Mouse (Mus musculus): ENCODE data around the gene Tldc2. TPM values are rescaled to one million over a fixed set of nuclear protein-coding genes. Genes with fewer than 3 reads are reported as not detected.

Tldc2 gene
- total and polyA plus RNA-seq, 3 experiments, result not detected

DNA sequence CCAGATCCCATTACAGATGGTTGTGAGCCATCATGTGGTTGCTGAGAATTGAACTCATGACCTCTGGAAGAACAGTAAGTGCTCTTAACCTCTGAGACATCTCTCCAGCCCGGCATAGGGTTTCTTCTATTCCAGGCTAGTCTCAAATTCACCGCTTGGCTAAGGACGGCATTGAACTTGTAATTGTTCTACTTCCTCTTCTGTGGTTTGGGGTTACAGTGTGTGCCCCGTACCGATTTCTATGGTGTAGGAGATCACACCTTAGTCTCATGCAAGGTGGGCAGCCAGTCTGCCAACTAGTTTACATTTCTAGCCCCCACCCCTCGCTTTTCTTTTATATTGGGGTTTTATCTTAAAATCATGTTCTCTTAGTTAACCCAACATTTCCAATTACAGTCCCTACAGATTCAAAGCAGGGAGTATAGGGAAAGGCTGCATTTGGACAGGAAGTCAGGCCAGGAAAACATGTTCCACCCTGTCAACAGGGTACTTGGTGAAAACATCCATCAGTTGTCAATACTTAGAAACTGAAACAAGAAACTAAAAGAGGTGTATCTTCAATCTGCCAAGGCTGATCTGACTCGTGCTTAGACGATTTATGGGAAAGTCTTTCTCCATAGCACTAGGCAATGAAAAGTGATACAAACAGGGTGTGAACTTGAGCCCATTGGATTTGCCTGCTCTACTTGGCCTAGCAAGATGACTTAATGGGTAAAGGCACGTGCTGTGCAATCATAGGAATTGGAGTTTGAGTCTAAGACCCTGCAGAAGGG lies 51.3 kb downstream of the Tldc2 start:
- no peak overlapping the region for H3K4me3 ChIP-seq (replicated peaks in 1 of 3; ENCODE audit: low read depth in 2 of 3, low read length in 2 of 3, poor library complexity in 1 of 3)
- H3K4me2 ChIP-seq (ENCODE audit: insufficient read depth, low read depth, poor library complexity, severe bottlenecking), result no peak overlapping the region
- TF ChIP-seq MAZ (IDR thresholded peaks at IDR 0.05; ENCODE audit: low read depth, low read length), result no peak
- TF ChIP-seq TBP (conservative IDR thresholded peaks at IDR 0.05; ENCODE audit: low read depth, low read length), result 0 out of 2 replicates have a peak, but pooled peaks have one; percentile 51
- TF ChIP-seq MYC (IDR thresholded peaks at IDR 0.05; ENCODE audit: low read depth, low read length), result 0 out of 2 replicates have a peak, but pooled peaks have one; percentile 40
- peak; percentile 68 for TF ChIP-seq EP300 (IDR thresholded peaks at IDR 0.05; ENCODE audit: low read length)
- TF ChIP-seq IRF4 (IDR thresholded peaks at IDR 0.05; ENCODE audit: low read depth, low read length), result peak; percentile 40; the same call in 1 of the 2 replicates
- TF ChIP-seq POLR2A (IDR thresholded peaks at IDR 0.05; ENCODE audit: low read depth, low read length), result no peak
- peak; percentile 59 for TF ChIP-seq BHLHE40 (IDR thresholded peaks at IDR 0.05; ENCODE audit: low read depth, low read length)
- dilution Hi-C loops (cut with MboI; ENCODE audit: extremely low pct_ligation_motif_present, extremely low pct_unique_long_range_greater_than_20kb, low sequenced_read_pairs), result no loop called here
- peaks cover 12% of the 10 kb centered on the region for H3K79me2 ChIP-seq (replicated peaks; ENCODE audit: control insufficient read depth, extremely low read depth, insufficient read depth, poor library complexity, severe bottlenecking)
- H3K4me1 ChIP-seq (ENCODE audit: control insufficient read depth in 1 of 2, insufficient read depth in 2 of 2), result peaks cover 7 to 33% of the 10 kb centered on the region in 2 experiments; a peak in 3 of 4 replicates
- H3K36me3 ChIP-seq (replicated peaks in 1 of 2; ENCODE audit: control insufficient read depth in 1 of 2, insufficient read depth in 1 of 2, low read length in 1 of 2), result no peaks in the 10 kb centered on the region
- in situ Hi-C loops (cut with MboI; ENCODE audit: low pct_ligation_motif_present, low pct_unique_long_range_greater_than_20kb, low sequenced_read_pairs), result loop anchor here (10.0 to 25.0 kb wide), 2 partner anchors 47 to 424 kb away; partner anchors contain the start of genes Blcap and Nnat
- DNase-seq (ENCODE audit: extremely low read depth), result peak; percentile 71
- H3K9ac ChIP-seq (ENCODE audit: insufficient read depth, low read depth), result no peak overlapping the region
- peaks cover 8% of the 10 kb centered on the region for H3K9me3 ChIP-seq (replicated peaks; ENCODE audit: low read length)
- H3K27me3 ChIP-seq (replicated peaks), result no peaks in the 10 kb centered on the region
- H3K27ac ChIP-seq (ENCODE audit: insufficient read depth, low read depth), result peak overlapping the region; percentile 12; the same call in 1 of the 2 replicates

DNA sequence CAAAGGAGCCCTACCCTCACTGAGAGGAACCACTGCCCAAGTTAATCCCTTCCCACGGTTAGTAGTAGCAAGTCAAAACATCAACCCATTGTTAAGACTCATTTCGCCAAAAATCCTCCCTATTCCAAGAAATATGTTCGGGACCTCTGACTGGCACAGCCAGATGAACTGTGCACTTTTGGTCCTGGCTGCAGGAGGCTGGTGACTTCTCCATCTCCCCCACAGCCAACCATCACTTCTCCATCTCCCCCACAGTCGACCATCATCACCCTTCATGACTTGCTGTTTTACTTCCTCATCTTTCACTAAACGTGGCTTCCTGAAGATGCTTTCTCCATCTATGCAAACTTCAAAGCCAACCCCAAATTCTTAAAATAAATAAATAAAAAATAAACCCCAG lies 52.0 kb downstream of the Tldc2 start:
- H3K27ac ChIP-seq (ENCODE audit: insufficient read depth, low read depth), result 0 out of 2 replicates have a peak overlapping the region, but pooled peaks have one; percentile 12

DNA sequence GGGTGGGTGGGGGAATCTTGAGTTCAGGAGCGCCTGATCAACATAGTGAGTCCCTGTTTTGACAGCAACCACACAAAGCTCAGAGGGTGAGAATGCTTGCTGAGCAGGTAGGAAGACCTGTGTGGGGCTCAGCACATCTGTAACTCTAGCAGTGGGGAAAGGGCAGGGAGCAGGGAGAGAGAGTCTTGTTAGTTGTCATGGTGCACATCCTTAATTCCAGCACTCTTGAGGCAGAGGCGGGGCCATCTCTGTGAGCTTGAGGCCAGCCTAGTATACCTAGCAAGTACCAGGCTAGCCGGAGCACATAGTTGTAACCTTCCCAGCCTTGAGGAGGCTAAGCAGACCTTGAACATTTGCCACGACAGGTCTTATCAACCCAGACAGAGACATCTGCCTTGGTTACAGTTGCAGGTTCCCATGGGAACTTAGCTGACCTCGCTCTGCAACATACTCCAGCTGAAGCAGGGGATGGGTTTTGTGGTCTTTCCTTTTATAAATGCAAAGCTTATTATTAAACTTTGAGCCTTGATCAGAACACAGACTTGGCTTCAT lies 52.5 kb downstream of the Tldc2 start:
- Histone ChIP-seq H3K4me1 (ENCODE audit: control insufficient read depth in 1 of 2, insufficient read depth in 2 of 2) (peaks cover 7 to 31% of the 10 kb centered on the region in 2 experiments; a peak in 3 of 4 replicates), H3K27ac (ENCODE audit: insufficient read depth, low read depth) (no peak overlapping the region), H3K9me3 (replicated peaks; ENCODE audit: low read length) (peaks cover 8% of the 10 kb centered on the region), H3K27me3 (replicated peaks) (no peaks in the 10 kb centered on the region), H3K4me3 (replicated peaks in 1 of 3; ENCODE audit: low read depth in 2 of 3, low read length in 2 of 3, poor library complexity in 1 of 3) (no peak overlapping the region), H3K4me2 (ENCODE audit: insufficient read depth, low read depth, poor library complexity, severe bottlenecking) (no peak overlapping the region), H3K9ac (ENCODE audit: insufficient read depth, low read depth) (no peak overlapping the region), H3K36me3 (replicated peaks in 1 of 2; ENCODE audit: control insufficient read depth in 1 of 2, insufficient read depth in 1 of 2, low read length in 1 of 2) (peaks cover 0 to 3% of the 10 kb centered on the region in 2 experiments), H3K79me2 (replicated peaks; ENCODE audit: control insufficient read depth, extremely low read depth, insufficient read depth, poor library complexity, severe bottlenecking) (0 out of 2 replicates have a peak, but pooled peaks cover under 1% of the 10 kb centered on the region)
- no peak for DNase-seq (ENCODE audit: extremely low read depth)
- dilution Hi-C loops (cut with MboI; ENCODE audit: extremely low pct_ligation_motif_present, extremely low pct_unique_long_range_greater_than_20kb, low sequenced_read_pairs), result no loop called here
- in situ Hi-C loops (cut with MboI; ENCODE audit: low pct_ligation_motif_present, low pct_unique_long_range_greater_than_20kb, low sequenced_read_pairs), result loop anchor here (10.0 to 25.0 kb wide), 2 partner anchors 45 to 423 kb away; partner anchors contain the start of genes Blcap and Nnat
- TF ChIP-seq CHD2 (IDR thresholded peaks at IDR 0.05; ENCODE audit: low read length), result no peak
- TF ChIP-seq KAT2A (IDR thresholded peaks at IDR 0.05; ENCODE audit: insufficient replicate concordance, low read length), result no peak
- TF ChIP-seq HCFC1 (IDR thresholded peaks at IDR 0.05; ENCODE audit: low read depth, low read length), result no peak
- TF ChIP-seq ZMIZ1 (IDR thresholded peaks at IDR 0.05; ENCODE audit: low read depth, low read length), result no peak
- no peak for TF ChIP-seq TCF12 (IDR thresholded peaks at IDR 0.05; ENCODE audit: low read depth, low read length)
- no peak for TF ChIP-seq ZNF384 (IDR thresholded peaks at IDR 0.05; ENCODE audit: low read depth, low read length)
- no peak for TF ChIP-seq JUND (conservative IDR thresholded peaks at IDR 0.05; ENCODE audit: low read depth, low read length)
- no peak for TF ChIP-seq PAX5 (IDR thresholded peaks at IDR 0.05; ENCODE audit: low read length)
- no peak for TF ChIP-seq BHLHE40 (IDR thresholded peaks at IDR 0.05; ENCODE audit: low read depth, low read length)
- no peak for TF ChIP-seq POLR2AphosphoS2 (IDR thresholded peaks at IDR 0.05; ENCODE audit: low read depth, low read length)
- TF ChIP-seq IRF4 (IDR thresholded peaks at IDR 0.05; ENCODE audit: low read depth, low read length), result no peak
- no peak for TF ChIP-seq USF1 (IDR thresholded peaks at IDR 0.05; ENCODE audit: low read depth, low read length)
- TF ChIP-seq NRF1 (IDR thresholded peaks at IDR 0.05; ENCODE audit: low read depth, low read length), result no peak
- no peak for TF ChIP-seq MAX (IDR thresholded peaks at IDR 0.05; ENCODE audit: low read length)
- no peak for TF ChIP-seq MYC (IDR thresholded peaks at IDR 0.05; ENCODE audit: low read depth, low read length)
- no peak for TF ChIP-seq ETS1 (conservative IDR thresholded peaks at IDR 0.05; ENCODE audit: low read depth, low read length)
- no peak for TF ChIP-seq SIN3A (IDR thresholded peaks at IDR 0.05; ENCODE audit: low read length)
- no peak for TF ChIP-seq USF2 (conservative IDR thresholded peaks at IDR 0.05; ENCODE audit: low read depth, low read length)
- TF ChIP-seq MAZ (IDR thresholded peaks at IDR 0.05; ENCODE audit: low read depth, low read length), result no peak

More for the DNA sequence above, 52.0 kb downstream of the Tldc2 start:
- no peak overlapping the region for H3K9ac ChIP-seq (ENCODE audit: insufficient read depth, low read depth)
- no peak overlapping the region for H3K4me2 ChIP-seq (ENCODE audit: insufficient read depth, low read depth, poor library complexity, severe bottlenecking)
- no peaks in the 10 kb centered on the region for H3K27me3 ChIP-seq (replicated peaks)
- in situ Hi-C loops (cut with MboI; ENCODE audit: low pct_ligation_motif_present, low pct_unique_long_range_greater_than_20kb, low sequenced_read_pairs) (loop anchor here (10.0 to 25.0 kb wide), 2 partner anchors 46 to 423 kb away; partner anchors contain the start of genes Blcap and Nnat), dilution Hi-C loops (cut with MboI; ENCODE audit: extremely low pct_ligation_motif_present, extremely low pct_unique_long_range_greater_than_20kb, low sequenced_read_pairs) (no loop called here)
- peaks cover 8% of the 10 kb centered on the region for H3K9me3 ChIP-seq (replicated peaks; ENCODE audit: low read length)
- H3K4me3 ChIP-seq (replicated peaks in 1 of 3; ENCODE audit: low read depth in 2 of 3, low read length in 2 of 3, poor library complexity in 1 of 3), result no peak overlapping the region
- no peak for TF ChIP-seq SIN3A (IDR thresholded peaks at IDR 0.05; ENCODE audit: low read length)
- 0 out of 2 replicates have a peak, but pooled peaks have one; percentile 14 for TF ChIP-seq CHD2 (IDR thresholded peaks at IDR 0.05; ENCODE audit: low read length)
- H3K36me3 ChIP-seq (replicated peaks in 1 of 2; ENCODE audit: control insufficient read depth in 1 of 2, insufficient read depth in 1 of 2, low read length in 1 of 2), result no peaks in the 10 kb centered on the region
- DNase-seq (ENCODE audit: extremely low read depth), result no peak
- peaks cover 6% of the 10 kb centered on the region for H3K79me2 ChIP-seq (replicated peaks; ENCODE audit: control insufficient read depth, extremely low read depth, insufficient read depth, poor library complexity, severe bottlenecking)
- H3K4me1 ChIP-seq (ENCODE audit: control insufficient read depth in 1 of 2, insufficient read depth in 2 of 2), result peaks cover 7 to 31% of the 10 kb centered on the region in 2 experiments; a peak in 3 of 4 replicates

Measured in CH12.LX (cell line).